ENCODE assay signal across 30 mouse cellular contexts in genomic region chr5:123362911-123363310, GRCm38 (mm10). TPM values are rescaled to one million over a fixed set of nuclear protein-coding genes. Genes with fewer than 3 reads are reported as not detected.
DNase-seq lines count a peak whose midpoint lies in the region; ATAC-seq and TF ChIP-seq lines count a peak whose summit lies in the region.
"Had no signal": no experiment of that assay in that cellular context is flagged by ENCODE, and none has a peak within 500 bp of the region (broad histone marks: within the 10 kb centered on the region; RNA-seq: fewer than 3 reads in every experiment).

No protein-coding gene starts in this region.

- no peak for ATAC-seq in hindbrain, postnatal 0 days
- ATAC-seq in hindbrain, embryonic 13.5 days (ENCODE audit: low FRiP score), result no peak
- ATAC-seq: forebrain, postnatal 0 days; liver, postnatal 0 days; midbrain, embryonic 16.5 days had no signal

- peaks cover 21% of the 10 kb centered on the region for H3K4me1 ChIP-seq in cerebellum, adult 2 months (ENCODE audit: control insufficient read depth, insufficient read depth, low read length)
- H3K4me1 ChIP-seq in hindbrain, postnatal 0 days (ENCODE audit: insufficient read depth, low read length), result no peaks in the 10 kb centered on the region
- H3K4me1 ChIP-seq in hindbrain, embryonic 13.5 days (replicated peaks), result no peaks in the 10 kb centered on the region
- H3K4me1 ChIP-seq in testis, adult 2 months (ENCODE audit: control insufficient read depth, insufficient read depth, low read length), result no peaks in the 10 kb centered on the region
- H3K4me1 ChIP-seq: embryonic facial prominence, embryonic 10.5 days; forebrain, embryonic 12.5 days; limb, embryonic 15.5 days; midbrain, embryonic 10.5 days had no signal

- no peak overlapping the region for H3K9ac ChIP-seq in hindbrain, postnatal 0 days (replicated peaks; ENCODE audit: low read length)
- no peak overlapping the region for H3K9ac ChIP-seq in hindbrain, embryonic 13.5 days
- H3K9ac ChIP-seq: embryonic facial prominence, embryonic 15.5 days; forebrain, embryonic 12.5 days; forebrain, postnatal 0 days; limb, embryonic 15.5 days; liver, postnatal 0 days; stomach, embryonic 15.5 days had no signal

- no peak overlapping the region for H3K27ac ChIP-seq in cerebellum, adult 2 months (ENCODE audit: insufficient read depth, low read length)
- H3K27ac ChIP-seq in hindbrain, postnatal 0 days, result no peak overlapping the region
- H3K27ac ChIP-seq in hindbrain, embryonic 13.5 days, result no peak overlapping the region
- no peak overlapping the region for H3K27ac ChIP-seq in layer of hippocampus, adult 2 months
- no peak overlapping the region for H3K27ac ChIP-seq in testis, adult 2 months (ENCODE audit: control insufficient read depth, insufficient read depth, low read depth, low read length)
- H3K27ac ChIP-seq: embryonic facial prominence, embryonic 10.5 days; embryonic facial prominence, embryonic 15.5 days; forebrain, embryonic 12.5 days; limb, embryonic 15.5 days; midbrain, embryonic 10.5 days; stomach, embryonic 15.5 days had no signal

- no peaks in the 10 kb centered on the region for H3K9me3 ChIP-seq in hindbrain, postnatal 0 days (ENCODE audit: low read length)
- H3K9me3 ChIP-seq in hindbrain, embryonic 13.5 days, result no peaks in the 10 kb centered on the region
- H3K9me3 ChIP-seq: embryonic facial prominence, embryonic 10.5 days; embryonic facial prominence, embryonic 15.5 days; forebrain, embryonic 12.5 days; G1E; limb, embryonic 15.5 days; midbrain, embryonic 10.5 days; stomach, embryonic 15.5 days had no signal

- peak; percentile 25; the same call in 1 of the 2 replicates for TF ChIP-seq CTCF in cerebellum, adult 2 months (IDR thresholded peaks at IDR 0.05; ENCODE audit: borderline replicate concordance, insufficient read depth, low read depth, low read length)
- TF ChIP-seq CTCF in hindbrain, postnatal 0 days (IDR thresholded peaks at IDR 0.05; ENCODE audit: low read depth), result peak; percentile 27; the same call in 1 of the 2 replicates
- peak; percentile 25; the same call in 1 of the 2 replicates for TF ChIP-seq CTCF in layer of hippocampus, adult 2 months (conservative IDR thresholded peaks at IDR 0.05)
- peak; percentile 8; the same call in 1 of the 2 replicates for TF ChIP-seq CTCF in testis, adult 2 months (IDR thresholded peaks at IDR 0.05; ENCODE audit: control insufficient read depth, insufficient read depth, insufficient replicate concordance, low read depth, low read length)

- H3K4me3 ChIP-seq in cerebellum, adult 2 months (replicated peaks; ENCODE audit: insufficient read depth, low read depth, low read length), result no peak overlapping the region
- no peak overlapping the region for H3K4me3 ChIP-seq in hindbrain, postnatal 0 days (ENCODE audit: low read length)
- H3K4me3 ChIP-seq in hindbrain, embryonic 13.5 days, result no peak overlapping the region
- no peak overlapping the region for H3K4me3 ChIP-seq in layer of hippocampus, adult 2 months
- H3K4me3 ChIP-seq in testis, adult 2 months (ENCODE audit: control insufficient read depth, low read depth, low read length), result no peak overlapping the region
- H3K4me3 ChIP-seq: embryonic facial prominence, embryonic 10.5 days; embryonic facial prominence, embryonic 15.5 days; forebrain, embryonic 12.5 days; limb, embryonic 15.5 days; midbrain, embryonic 10.5 days; stomach, embryonic 15.5 days had no signal

- no peak for DNase-seq in cerebellum, adult 2 months
- no peak for DNase-seq in cerebellum, adult 11-12 months
- DNase-seq in hindbrain, postnatal 0 days (ENCODE audit: low spot score), result no peak
- no peak for DNase-seq in layer of hippocampus, adult 2 months (ENCODE audit: low spot score in 2 of 2)
- no peak for DNase-seq in layer of hippocampus, postnatal 14 days (ENCODE audit: low spot score in 2 of 2)
- DNase-seq in testis, postnatal 10 days (ENCODE audit: low spot score), result no peak
- DNase-seq: adrenal gland, postnatal 14 days; cerebellum, adult 8-10 months; cerebellum, postnatal 25 days; forebrain, postnatal 0 days; gastrocnemius, postnatal 10 days; kidney, adult 11 months; kidney, postnatal 14 days; left cerebral cortex, postnatal 4 days; liver, postnatal 0 days; lung, postnatal 10 days; right cerebral cortex, postnatal 25 days; thymus, adult 2 months; thymus, postnatal 36 days had no signal

- no peak overlapping the region for H3K4me2 ChIP-seq in hindbrain, postnatal 0 days (ENCODE audit: low read depth, low read length)
- H3K4me2 ChIP-seq in hindbrain, embryonic 13.5 days, result no peak overlapping the region
- H3K4me2 ChIP-seq: embryonic facial prominence, embryonic 15.5 days; forebrain, embryonic 12.5 days; heart, embryonic 11.5 days; limb, embryonic 15.5 days; stomach, embryonic 15.5 days had no signal

- TF ChIP-seq POLR2A in cerebellum, adult 2 months (IDR thresholded peaks at IDR 0.05; ENCODE audit: borderline replicate concordance, insufficient read depth, low read length), result no peak
- no peak for TF ChIP-seq POLR2A in testis, adult 2 months (IDR thresholded peaks at IDR 0.05; ENCODE audit: control insufficient read depth, low read depth, low read length)

- WGBS in cerebellum, adult 2 months, result 74% methylated on average over 4 of the region's 4 CpGs
- 85% methylated on average over 4 of the region's 4 CpGs for WGBS in hindbrain, postnatal 0 days
- 79% methylated on average over 4 of the region's 4 CpGs for WGBS in hindbrain, embryonic 13.5 days

- H3K36me3 ChIP-seq in hindbrain, postnatal 0 days (ENCODE audit: insufficient read depth, low read length), result peaks cover 54% of the 10 kb centered on the region
- peaks cover 92% of the 10 kb centered on the region for H3K36me3 ChIP-seq in hindbrain, embryonic 13.5 days
- no peaks in the 10 kb centered on the region for H3K36me3 ChIP-seq in testis, adult 2 months (ENCODE audit: control insufficient read depth, insufficient read depth, low read length)

- H3K27me3 ChIP-seq in cerebellum, adult 2 months (ENCODE audit: control insufficient read depth, insufficient read depth, low read length), result no peaks in the 10 kb centered on the region
- H3K27me3 ChIP-seq in hindbrain, postnatal 0 days (ENCODE audit: insufficient read depth, low read length), result no peaks in the 10 kb centered on the region
- H3K27me3 ChIP-seq in hindbrain, embryonic 13.5 days, result no peaks in the 10 kb centered on the region
- no peaks in the 10 kb centered on the region for H3K27me3 ChIP-seq in testis, adult 2 months (ENCODE audit: control insufficient read depth, insufficient read depth, low read length)
- H3K27me3 ChIP-seq: embryonic facial prominence, embryonic 15.5 days; forebrain, embryonic 12.5 days; limb, embryonic 15.5 days; stomach, embryonic 15.5 days had no signal

RNA-seq across cellular contexts. Expression of gene Bcl7a, which starts 19.3 kb away (rescaled TPM):
- polyA plus RNA-seq in cerebellum, adult 2 months (2012; rRNA removed), result 28.9 and 29.4 TPM in 2 replicates
- total RNA-seq in hindbrain, postnatal 0 days (2014; rRNA removed), result 42.4 and 42.6 TPM in 2 replicates
- 25.1 and 25.6 TPM in 2 replicates for polyA plus RNA-seq in hindbrain, postnatal 0 days (2015; fragmentation: Nextera tagmentation; extraction: Ambion mirVana)
- polyA plus RNA-seq in hindbrain, embryonic 13.5 days (2015; fragmentation: Nextera tagmentation; extraction: Ambion mirVana), result 47.1 and 48.6 TPM in 2 replicates
- 10 to 100 TPM; 67.4 to 70.2 TPM for total RNA-seq in layer of hippocampus, adult 2 months (2021)
- total RNA-seq in layer of hippocampus, postnatal 14 days (2021), result 10 to 100 TPM; 66.9 TPM
- 0.73 and 0.88 TPM in 2 replicates for polyA plus RNA-seq in testis, adult 2 months (2012; rRNA removed)

RNA-seq across cellular contexts. Expression of gene Mlxip, which starts 31.7 kb away (rescaled TPM):
- 21.7 and 24.2 TPM in 2 replicates for polyA plus RNA-seq in cerebellum, adult 2 months (2012; rRNA removed)
- total RNA-seq in hindbrain, postnatal 0 days (2014; rRNA removed), result 16.8 and 17.9 TPM in 2 replicates
- polyA plus RNA-seq in hindbrain, postnatal 0 days (2015; fragmentation: Nextera tagmentation; extraction: Ambion mirVana), result 8.7 and 12.5 TPM in 2 replicates
- polyA plus RNA-seq in hindbrain, embryonic 13.5 days (2015; fragmentation: Nextera tagmentation; extraction: Ambion mirVana), result 18.4 and 19.5 TPM in 2 replicates
- total RNA-seq in layer of hippocampus, adult 2 months (2021), result 10 to 100 TPM; 17.7 to 18.3 TPM
- 10 to 100 TPM; 22.9 to 25.2 TPM for total RNA-seq in layer of hippocampus, postnatal 14 days (2021)
- 17.4 and 18.8 TPM in 2 replicates for polyA plus RNA-seq in testis, adult 2 months (2012; rRNA removed)

Comparison
In these comparisons a context has a peak if more than half of its experiments do, and no peak if none do; other contexts are left out.
1. RNA of gene Bcl7a, which starts 19.3 kb away (polyA plus RNA-seq): 47.1 to 48.6 TPM in hindbrain, embryonic 13.5 days, 28.9 to 29.4 TPM in cerebellum, adult 2 months and 25.1 to 25.6 TPM in hindbrain, postnatal 0 days; 0.73 to 0.88 TPM in testis, adult 2 months; every median in the first group is over 10 times any median in the second.
2. Peak in every context shown above with its lines, with median percentiles within 50 percentile points of each other: CTCF ChIP-seq.